22 mouse cellular contexts compared by ENCODE assay signal in genomic region chr3:50605750-50606149, GRCm38 (mm10).
"Had no signal": no experiment of that assay in that cellular context is flagged by ENCODE, and none has a peak within 500 bp of the region (broad histone marks: within the 10 kb centered on the region; RNA-seq: fewer than 3 reads in every experiment).

No protein-coding gene starts in this region.

- H3K9me3 ChIP-seq: intestine, embryonic 15.5 days; limb, embryonic 10.5 days; limb, embryonic 13.5 days; liver, embryonic 12.5 days; liver, embryonic 15.5 days; lung, embryonic 15.5 days; megakaryocyte, embryonic 14.5 days; midbrain, embryonic 10.5 days; neural tube, embryonic 13.5 days had no signal

- ATAC-seq: intestine, embryonic 15.5 days; liver, embryonic 12.5 days had no signal

- H3K4me1 ChIP-seq: intestine, embryonic 15.5 days; liver, embryonic 12.5 days; liver, embryonic 15.5 days; lung, embryonic 15.5 days; megakaryocyte, embryonic 14.5 days; neural tube, embryonic 13.5 days had no signal

- H3K4me2 ChIP-seq: intestine, embryonic 15.5 days; limb, embryonic 13.5 days; liver, embryonic 12.5 days; liver, embryonic 15.5 days; lung, embryonic 15.5 days; neural tube, embryonic 13.5 days had no signal

- H3K27ac ChIP-seq: intestine, embryonic 15.5 days; limb, embryonic 10.5 days; limb, embryonic 13.5 days; liver, embryonic 12.5 days; liver, embryonic 15.5 days; lung, embryonic 15.5 days; midbrain, embryonic 10.5 days; neural tube, embryonic 13.5 days had no signal

- H3K27me3 ChIP-seq: intestine, embryonic 15.5 days; limb, embryonic 13.5 days; liver, embryonic 12.5 days; liver, embryonic 15.5 days; lung, embryonic 15.5 days; megakaryocyte, embryonic 14.5 days; neural tube, embryonic 13.5 days had no signal

- H3K36me3 ChIP-seq: intestine, embryonic 15.5 days; limb, embryonic 10.5 days; limb, embryonic 13.5 days; liver, embryonic 12.5 days; liver, embryonic 15.5 days; lung, embryonic 15.5 days; midbrain, embryonic 10.5 days; neural tube, embryonic 13.5 days had no signal

- H3K9ac ChIP-seq: intestine, embryonic 15.5 days; limb, embryonic 13.5 days; liver, embryonic 12.5 days; liver, embryonic 15.5 days; lung, embryonic 15.5 days; neural tube, embryonic 13.5 days had no signal

- H3K4me3 ChIP-seq: intestine, embryonic 15.5 days; limb, embryonic 10.5 days; limb, embryonic 13.5 days; liver, embryonic 12.5 days; liver, embryonic 15.5 days; lung, embryonic 15.5 days; megakaryocyte, embryonic 14.5 days; midbrain, embryonic 10.5 days; myocyte; neural tube, embryonic 13.5 days had no signal

- DNase-seq: kidney, adult 11 months; kidney, adult 8-10 months; kidney, postnatal 14 days; liver; lung, adult 18-20 months; lung, postnatal 10 days; lung, postnatal 36 days; midbrain, embryonic 14.5 days; right cerebral cortex, adult 18-20 months; right cerebral cortex, postnatal 14 days; right cerebral cortex, postnatal 4 days; thymus, postnatal 36 days had no signal
